In genomic region chr9:118928656-118929055, GRCm38 (mm10) we compare ENCODE assay signal across 9 mouse cellular contexts. TPM values are rescaled to one million over a fixed set of nuclear protein-coding genes. Genes with fewer than 3 reads are reported as not detected.
DNase-seq lines count a peak whose midpoint lies in the region; ATAC-seq lines count a peak whose summit lies in the region.
"Had no signal": no experiment of that assay in that cellular context is flagged by ENCODE, and none has a peak within 500 bp of the region (broad histone marks: within the 10 kb centered on the region; RNA-seq: fewer than 3 reads in every experiment).

No protein-coding gene starts in this region.

- H3K27me3 ChIP-seq in embryonic facial prominence, embryonic 12.5 days: no peaks in the 10 kb centered on the region
- H3K27me3 ChIP-seq in embryonic facial prominence, embryonic 10.5 days (replicated peaks; ENCODE audit: low read depth, poor library complexity, severe bottlenecking): peaks cover 15% of the 10 kb centered on the region; the same call in 1 of the 2 replicates
- no peaks in the 10 kb centered on the region for H3K27me3 ChIP-seq in liver, embryonic 15.5 days
- H3K27me3 ChIP-seq: Patski had no signal

- no peak overlapping the region for H3K9ac ChIP-seq in embryonic facial prominence, embryonic 12.5 days
- H3K9ac ChIP-seq in liver, embryonic 15.5 days: no peak overlapping the region

- peaks cover 4% of the 10 kb centered on the region; the same call in 1 of the 2 replicates for H3K36me3 ChIP-seq in embryonic facial prominence, embryonic 12.5 days
- H3K36me3 ChIP-seq in embryonic facial prominence, embryonic 10.5 days (replicated peaks): no peaks in the 10 kb centered on the region; the same call in 1 of the 2 replicates
- H3K36me3 ChIP-seq in liver, embryonic 15.5 days (replicated peaks): no peaks in the 10 kb centered on the region

- no peak overlapping the region for H3K27ac ChIP-seq in embryonic facial prominence, embryonic 12.5 days
- no peak overlapping the region for H3K27ac ChIP-seq in embryonic facial prominence, embryonic 10.5 days (replicated peaks)
- H3K27ac ChIP-seq in liver, embryonic 15.5 days (replicated peaks): peak overlapping the region; percentile 31; the same call in 1 of the 2 replicates

- peak overlapping the region; percentile 97 for H3K4me2 ChIP-seq in embryonic facial prominence, embryonic 12.5 days (replicated peaks)
- peak overlapping the region; percentile 91; the same call in 1 of the 2 replicates for H3K4me2 ChIP-seq in liver, embryonic 15.5 days

- no peak overlapping the region for H3K4me3 ChIP-seq in embryonic facial prominence, embryonic 12.5 days
- no peak overlapping the region; the same call in 1 of the 2 replicates for H3K4me3 ChIP-seq in embryonic facial prominence, embryonic 10.5 days
- no peak overlapping the region for H3K4me3 ChIP-seq in liver, embryonic 15.5 days (replicated peaks)

- 48% methylated on average over 7 of the region's 7 CpGs for WGBS in embryonic facial prominence, embryonic 12.5 days
- 55% methylated on average over 7 of the region's 7 CpGs for WGBS in embryonic facial prominence, embryonic 10.5 days
- 56% methylated on average over 7 of the region's 7 CpGs for WGBS in liver, embryonic 15.5 days (ENCODE audit: insufficient replicate concordance)

- no peak for ATAC-seq in embryonic facial prominence, embryonic 12.5 days (ENCODE audit: insufficient number of reproducible peaks, insufficient read depth, low FRiP score, low TSS enrichment)
- ATAC-seq in liver, embryonic 15.5 days (ENCODE audit: insufficient read depth): no peak
- ATAC-seq: Patski had no signal

- peaks cover 37% of the 10 kb centered on the region for H3K4me1 ChIP-seq in embryonic facial prominence, embryonic 12.5 days
- H3K4me1 ChIP-seq in embryonic facial prominence, embryonic 10.5 days: peaks cover 58% of the 10 kb centered on the region
- peaks cover 52% of the 10 kb centered on the region for H3K4me1 ChIP-seq in liver, embryonic 15.5 days (replicated peaks)

- DNase-seq in embryonic facial prominence, embryonic 10.5 days (ENCODE audit: low spot score): no peak
- peak; percentile 27 for DNase-seq in right cerebral cortex, postnatal 25 days
- DNase-seq in right cerebral cortex, postnatal 14 days: no peak
- DNase-seq in cerebellum, postnatal 25 days: no peak
- no peak for DNase-seq in cerebellum, adult 9-11 months
- no peak for DNase-seq in cerebellum, adult 11-12 months

- H3K9me3 ChIP-seq in embryonic facial prominence, embryonic 12.5 days: no peaks in the 10 kb centered on the region
- H3K9me3 ChIP-seq in embryonic facial prominence, embryonic 10.5 days: no peaks in the 10 kb centered on the region
- no peaks in the 10 kb centered on the region for H3K9me3 ChIP-seq in liver, embryonic 15.5 days (replicated peaks)

RNA-seq across cellular contexts. Expression of gene Ctdspl, which starts 2.4 kb away (rescaled TPM):
- 16.0 and 16.8 TPM in 2 replicates for polyA plus RNA-seq in embryonic facial prominence, embryonic 12.5 days (2016; fragmentation: Nextera tagmentation; extraction: Ambion mirVana)
- polyA plus RNA-seq in embryonic facial prominence, embryonic 10.5 days (2016; fragmentation: Nextera tagmentation; extraction: Ambion mirVana): 10.1 and 11.0 TPM in 2 replicates
- polyA plus RNA-seq in liver, embryonic 15.5 days (2015; fragmentation: Nextera tagmentation; extraction: Ambion mirVana): 2.5 and 2.9 TPM in 2 replicates
